Mouse (Mus musculus): ENCODE results near the gene Scel.
A peak's percentile ranks its signal among the peaks of the same experiment; 100 is the strongest.

The Scel gene

DNA sequence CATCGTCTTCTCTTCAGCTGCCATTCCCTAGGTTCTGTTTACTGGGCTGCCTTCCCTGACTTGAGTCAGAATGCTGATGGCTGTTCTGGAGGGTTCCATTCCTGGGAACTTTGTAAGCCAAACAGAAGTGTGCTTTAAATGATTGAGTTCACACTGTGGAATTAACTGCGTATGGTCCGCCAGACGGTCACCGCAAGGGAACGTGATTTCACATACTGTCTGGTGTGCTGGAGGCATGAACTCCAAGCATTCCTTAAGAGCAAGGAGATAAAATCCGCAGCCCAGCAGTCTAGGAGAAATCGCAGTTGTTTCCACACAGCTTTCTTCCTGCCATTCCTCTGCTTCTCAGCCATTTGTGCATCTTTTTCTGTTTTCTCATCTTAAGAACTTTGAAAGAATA is 2.3 kb downstream of the Scel start:
- DNase-seq = no peak

DNA sequence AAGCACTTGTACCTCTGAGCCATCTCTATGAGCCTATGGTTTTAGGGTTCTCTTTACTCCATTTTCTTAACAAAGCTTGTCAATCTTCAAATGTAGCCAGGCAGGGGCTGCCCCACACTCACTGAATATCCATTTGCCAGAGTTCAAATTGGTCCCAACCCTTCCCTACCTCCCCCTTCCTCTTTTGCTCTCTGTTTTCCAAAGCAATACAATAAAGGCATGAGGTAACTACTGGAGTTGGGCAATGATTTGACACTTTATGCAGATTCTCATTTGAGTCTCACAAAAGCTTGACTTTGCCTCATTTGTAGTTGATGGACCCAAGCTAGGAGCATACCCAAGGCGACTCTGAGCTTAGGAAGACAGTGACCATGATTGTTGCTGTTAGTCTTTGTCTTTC is 13.1 kb downstream of the Scel start:
- DNase-seq = no peak

DNA sequence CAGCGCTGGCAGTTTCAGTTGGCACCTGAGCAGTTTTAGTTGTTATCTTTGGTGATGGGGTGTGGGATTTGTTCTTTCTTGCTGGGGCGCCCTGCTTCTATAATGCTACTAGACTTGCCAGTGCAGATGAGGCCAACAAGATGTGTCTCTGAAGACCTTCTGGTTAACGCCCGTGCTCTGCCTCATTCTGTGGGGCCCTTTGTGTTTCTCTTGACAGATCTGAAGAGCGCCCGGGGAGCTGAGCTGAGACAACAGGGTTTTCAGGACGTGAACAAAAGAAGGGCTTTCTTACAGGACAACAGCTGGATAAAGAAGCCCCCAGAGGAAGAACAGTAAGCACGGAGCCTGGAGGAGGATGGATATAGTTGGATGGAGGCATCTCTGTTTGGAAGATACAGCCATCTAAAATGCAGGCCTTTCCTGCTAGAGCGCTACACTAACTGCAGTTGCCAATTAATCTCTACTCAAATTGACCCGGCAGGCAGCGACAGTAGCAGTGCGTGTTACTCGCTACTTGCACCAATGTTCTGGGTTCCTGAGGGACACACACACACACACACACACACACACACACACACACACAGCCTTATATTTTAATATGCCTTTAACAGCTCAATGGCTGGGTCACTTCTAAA is 16.7 kb downstream of the Scel start:
- no peak for DNase-seq

DNA sequence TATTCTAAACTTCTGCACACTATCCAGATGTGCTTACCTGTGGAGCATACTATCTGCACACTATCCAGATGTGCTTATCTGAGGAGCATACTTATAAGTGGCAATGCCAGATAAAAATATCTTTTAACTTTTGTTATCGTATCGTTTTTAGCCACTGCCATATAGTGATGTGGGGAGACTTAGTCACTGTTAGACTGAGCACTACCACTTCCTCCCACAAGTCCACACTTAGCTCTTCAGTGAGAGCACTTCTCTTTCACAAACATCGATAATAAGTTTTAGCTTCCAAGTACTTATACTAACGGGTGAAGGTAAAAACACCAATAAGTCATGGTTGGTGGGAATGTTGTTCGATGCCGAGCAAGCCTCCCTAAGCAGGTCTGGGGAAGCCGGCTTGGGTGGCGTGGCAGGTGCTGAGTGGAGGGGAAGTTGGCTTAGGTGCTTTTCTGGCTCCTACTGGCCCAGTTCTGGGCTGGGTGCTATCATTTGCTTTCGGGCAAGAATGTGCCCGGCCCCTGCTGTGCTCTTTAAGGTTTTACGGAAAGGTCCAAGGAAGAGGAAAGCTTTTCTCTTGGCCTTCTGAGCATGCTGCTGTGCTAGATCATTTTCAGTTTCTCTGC is 18.7 kb downstream of the Scel start:
- no peak for DNase-seq

DNA sequence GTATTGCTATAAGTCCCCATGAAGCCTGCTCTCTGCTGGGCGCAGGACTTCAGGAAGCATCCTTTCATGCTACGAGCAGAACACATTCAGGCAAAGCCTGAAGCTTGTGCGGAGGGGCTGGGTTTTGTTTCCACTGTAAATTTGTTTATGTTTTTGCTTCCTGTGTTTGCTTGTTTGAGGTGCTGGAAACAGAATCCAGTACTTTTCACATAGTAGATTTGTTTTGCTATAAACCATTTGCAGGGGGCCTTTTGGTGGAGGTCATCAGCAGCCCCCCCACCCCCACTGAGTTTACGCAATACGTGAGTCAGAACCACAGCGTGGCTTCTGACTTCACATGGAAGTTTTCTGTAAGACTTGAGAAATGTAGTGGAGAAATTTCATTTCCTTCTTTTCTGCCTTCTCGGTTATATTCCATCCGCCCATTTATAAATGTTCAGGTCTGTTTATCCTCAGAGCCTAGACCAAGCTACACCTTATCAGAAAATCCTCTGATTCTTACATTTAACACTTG is 22.4 kb downstream of the Scel start:
- no peak for DNase-seq

DNA sequence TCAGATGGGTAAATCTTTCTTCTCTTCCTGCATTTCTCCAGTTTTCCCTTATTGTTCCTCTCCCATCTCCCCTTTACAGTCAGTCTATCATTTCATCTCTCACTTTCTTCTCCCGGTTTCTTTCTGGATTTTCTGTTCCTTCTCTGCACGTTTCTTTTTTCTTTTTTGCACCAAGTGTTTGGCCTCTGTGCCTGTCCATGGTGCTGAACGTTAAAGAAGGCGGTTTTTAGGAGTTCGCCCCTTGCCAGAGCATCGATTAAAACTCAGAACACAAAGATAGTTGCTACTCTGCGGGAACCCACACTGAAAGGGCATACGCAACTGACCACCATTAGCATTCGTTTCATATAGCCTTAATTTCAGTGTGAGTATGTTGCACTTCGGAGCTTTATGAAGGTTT is 23.2 kb downstream of the Scel start:
- DNase-seq = no peak

DNA sequence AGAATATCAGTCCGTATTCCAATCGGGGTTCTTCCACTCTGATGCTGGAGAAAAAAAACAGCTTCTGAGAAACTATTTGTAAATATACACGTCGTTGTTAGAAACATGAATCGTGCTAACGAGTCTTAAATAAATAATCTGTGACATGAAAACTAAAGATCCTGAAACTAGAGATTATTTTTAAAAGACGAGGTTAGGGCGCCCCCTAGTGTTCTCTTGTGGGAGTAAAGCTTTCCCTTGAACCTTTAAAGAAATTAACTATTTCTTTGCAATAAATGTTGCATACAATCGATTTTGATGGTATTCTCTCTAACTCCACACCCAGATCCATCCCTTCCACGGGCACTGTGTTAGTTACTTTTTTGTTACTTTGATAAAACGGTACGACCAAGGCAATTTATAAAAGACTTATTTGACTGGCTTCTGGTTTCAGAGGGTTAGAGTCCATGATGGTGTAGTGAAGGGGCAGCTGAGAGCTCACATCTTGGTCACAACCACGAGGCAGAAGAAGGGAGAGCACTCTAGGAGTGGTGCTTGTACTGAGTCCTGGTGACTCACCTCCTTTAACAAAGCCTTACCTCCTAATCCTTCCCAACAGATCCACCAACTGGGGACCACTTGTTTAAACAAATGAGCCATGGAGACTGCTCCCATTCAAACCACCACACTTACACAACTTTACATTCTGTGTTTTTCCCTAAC is 24.4 kb downstream of the Scel start:
- peak in 1 of 2 experiments; percentile 48 for DNase-seq

DNA sequence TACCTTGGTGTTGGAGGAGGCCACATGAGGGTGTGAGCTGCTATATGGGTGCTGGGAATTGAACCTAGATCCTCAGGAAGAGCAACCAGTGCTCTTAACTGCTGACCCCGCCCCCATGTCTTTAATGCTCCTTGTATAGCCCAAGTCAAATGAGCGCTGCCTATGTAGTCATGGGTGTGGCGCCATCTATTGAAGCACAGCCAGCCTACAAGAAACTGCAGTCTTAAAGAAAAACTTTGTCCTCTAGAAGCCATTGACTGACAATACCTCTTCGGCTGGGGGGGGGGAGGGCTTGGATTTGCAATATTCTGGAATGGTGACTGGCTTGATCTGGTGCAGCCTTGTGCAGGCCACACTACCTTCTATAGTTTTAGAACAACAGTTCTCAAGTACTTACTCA is 26.7 kb downstream of the Scel start:
- DNase-seq = no peak

DNA sequence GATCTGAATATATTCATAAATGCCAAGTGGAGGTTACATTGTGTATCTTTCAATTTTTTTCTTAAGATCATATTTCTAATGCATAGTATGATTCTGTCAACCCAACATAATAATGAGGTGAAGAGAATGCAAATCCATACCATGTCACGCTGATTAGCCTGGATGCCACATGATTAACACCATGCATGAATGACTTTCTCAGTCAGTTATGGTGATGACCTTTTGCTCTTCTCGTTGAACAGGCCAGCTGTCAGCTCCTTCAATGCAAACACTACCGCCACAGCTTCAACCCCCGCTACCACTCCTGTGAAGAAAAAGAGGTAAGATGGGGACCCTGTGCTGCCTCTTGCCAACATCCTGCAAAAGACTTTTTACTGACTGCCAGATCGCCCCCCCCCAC is 28.5 kb downstream of the Scel start:
- no peak for DNase-seq

DNA sequence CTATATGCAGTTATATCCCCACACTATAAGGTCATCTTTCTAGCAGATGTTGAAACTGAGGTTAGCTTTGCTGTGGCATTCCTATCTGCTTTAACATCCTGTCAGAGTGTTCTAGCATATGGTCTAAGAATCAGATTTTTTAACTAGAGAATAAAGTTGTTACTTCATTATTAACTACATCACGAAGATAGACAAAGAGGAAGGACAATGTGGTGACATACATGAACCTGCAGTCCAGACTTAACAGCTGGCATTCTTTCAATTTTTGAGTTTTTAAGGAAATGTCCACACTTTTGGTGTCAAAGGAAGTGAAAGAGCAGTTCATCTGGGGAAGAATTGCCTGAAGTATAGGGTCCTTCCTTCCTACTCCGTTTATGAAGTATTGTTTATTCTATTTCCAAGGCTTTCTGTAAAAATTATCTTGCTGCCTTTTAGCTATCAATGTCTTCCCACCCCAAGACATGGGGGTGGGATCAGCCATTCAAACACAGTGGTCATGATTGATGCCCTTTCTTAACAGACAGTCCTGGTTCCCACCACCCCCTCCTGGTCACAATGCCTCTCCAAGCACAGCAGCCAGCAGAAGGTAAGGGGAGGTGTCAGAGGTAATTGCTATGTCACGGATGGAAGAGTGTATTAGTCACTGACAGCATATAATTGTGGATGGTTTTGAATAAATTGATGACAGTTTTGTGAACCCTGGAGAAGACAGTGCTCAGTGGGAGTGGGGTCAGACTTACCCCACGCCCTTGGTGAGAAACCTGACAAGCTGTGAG is 30.4 kb downstream of the Scel start:
- no peak for DNase-seq

DNA sequence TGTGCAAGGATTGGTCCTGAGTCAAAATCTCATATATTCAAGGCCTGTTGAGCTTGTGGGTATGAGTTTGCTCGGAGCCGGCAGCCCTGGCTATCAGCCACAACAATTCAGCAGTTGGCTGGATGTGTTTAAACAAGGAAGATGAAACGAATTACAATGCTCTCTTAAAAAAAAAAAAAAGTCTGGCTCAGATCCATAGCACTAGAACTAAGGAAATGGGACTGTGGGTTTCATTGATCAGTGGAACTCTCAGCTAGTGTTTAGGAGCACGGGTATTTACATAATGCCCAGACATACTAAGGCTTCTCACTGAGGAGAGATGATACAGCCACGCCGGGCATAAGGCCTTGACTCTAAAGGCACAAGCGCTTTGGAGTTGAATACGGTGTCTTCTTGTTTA is 32.6 kb downstream of the Scel start:
- no peak for DNase-seq

DNA sequence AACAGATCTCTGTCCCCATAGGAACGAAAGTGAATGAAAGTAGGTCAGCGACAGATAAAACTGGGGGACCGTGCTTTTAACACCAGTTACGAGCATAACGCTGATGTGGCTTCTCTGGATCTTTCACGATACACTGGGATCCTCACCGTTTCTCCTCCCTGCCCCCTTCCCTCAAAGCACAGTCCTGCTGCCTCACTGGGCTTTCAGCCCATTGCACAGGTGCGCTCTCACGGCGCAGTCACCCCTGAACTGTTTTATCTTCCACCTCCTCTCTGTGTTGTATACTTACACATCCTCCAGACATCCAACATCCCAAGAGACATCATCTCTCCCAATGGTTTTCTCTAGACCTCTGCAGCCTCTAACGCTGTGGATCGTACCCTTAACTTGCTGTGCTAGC is 33.1 kb downstream of the Scel start:
- no peak for DNase-seq

DNA sequence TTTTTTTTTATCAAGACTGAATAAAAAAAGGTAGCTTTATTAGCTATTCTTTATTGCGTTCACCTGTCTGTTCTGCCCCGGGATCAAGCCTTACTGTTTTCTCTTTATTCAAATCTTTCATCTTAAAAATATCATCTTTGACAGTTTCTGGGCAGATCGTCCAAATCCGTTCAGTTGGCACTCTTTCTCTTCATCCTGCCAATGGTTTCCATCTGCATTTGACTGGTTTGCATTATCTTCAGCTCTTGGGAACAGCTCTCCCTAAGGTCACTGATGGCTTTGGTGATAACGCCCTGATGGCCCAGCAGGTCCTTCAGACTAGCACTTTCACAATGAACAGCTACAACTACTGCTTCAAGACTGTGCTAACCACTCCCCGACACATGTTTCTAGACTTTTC is 35.1 kb downstream of the Scel start:
- no peak for DNase-seq

DNA sequence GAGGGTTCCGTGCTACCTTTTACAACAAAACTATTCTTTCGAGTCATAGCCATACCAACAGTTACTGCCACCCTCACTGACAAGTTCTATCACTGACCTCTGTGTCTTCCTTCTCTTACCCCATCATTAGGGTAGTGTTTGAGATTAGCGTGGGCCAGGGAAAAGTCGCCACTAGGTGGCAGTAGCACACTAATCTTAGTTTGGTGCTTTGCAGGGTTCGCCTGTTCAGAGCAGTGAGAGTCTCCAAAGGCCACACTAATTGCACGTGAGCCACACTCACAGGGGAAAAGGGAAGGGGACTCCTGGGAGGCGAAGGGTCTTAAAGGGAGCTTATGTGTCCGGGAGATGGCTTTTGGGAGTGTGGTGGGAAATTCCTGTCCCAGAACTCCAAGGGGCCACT is 37.3 kb downstream of the Scel start:
- peak; percentile 34 to 80 for DNase-seq

DNA sequence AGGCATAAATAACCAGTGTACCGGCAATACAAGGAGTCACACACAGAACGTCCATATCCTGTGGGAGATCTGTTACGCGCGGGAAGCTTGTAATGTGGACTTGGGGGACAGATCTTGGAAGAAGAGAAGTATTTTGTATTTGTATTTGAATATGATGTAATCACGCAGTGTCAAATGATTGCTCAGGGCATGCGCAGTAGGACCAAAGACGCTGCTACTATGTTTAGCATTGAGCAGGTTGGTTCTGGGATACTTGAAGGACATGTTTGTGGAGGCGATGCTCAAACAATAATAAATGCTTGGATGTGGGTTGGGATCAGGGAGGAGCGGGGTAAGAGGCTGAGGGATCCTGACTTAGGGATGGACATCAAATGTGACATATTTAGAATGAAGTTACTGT is 37.8 kb downstream of the Scel start:
- no peak for DNase-seq

DNA sequence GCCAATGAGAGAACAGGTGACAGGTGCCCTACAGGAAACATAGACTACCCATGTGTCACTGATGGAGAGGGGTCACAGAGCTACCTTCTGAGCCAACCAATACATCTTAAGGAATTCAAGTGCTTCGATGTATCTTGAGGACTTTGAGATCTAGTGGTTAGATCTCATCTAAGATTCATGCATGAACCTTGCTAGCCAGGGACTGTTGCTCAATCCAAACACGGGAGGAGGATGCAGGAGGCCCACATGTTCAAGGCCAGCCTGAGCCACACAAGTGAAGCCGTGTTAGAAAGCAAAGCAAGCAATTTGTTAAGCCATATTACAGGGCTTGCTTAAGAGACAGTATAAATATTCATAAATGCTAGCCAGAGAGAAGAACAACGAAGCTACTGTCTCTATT is 38.8 kb downstream of the Scel start:
- no peak for DNase-seq

DNA sequence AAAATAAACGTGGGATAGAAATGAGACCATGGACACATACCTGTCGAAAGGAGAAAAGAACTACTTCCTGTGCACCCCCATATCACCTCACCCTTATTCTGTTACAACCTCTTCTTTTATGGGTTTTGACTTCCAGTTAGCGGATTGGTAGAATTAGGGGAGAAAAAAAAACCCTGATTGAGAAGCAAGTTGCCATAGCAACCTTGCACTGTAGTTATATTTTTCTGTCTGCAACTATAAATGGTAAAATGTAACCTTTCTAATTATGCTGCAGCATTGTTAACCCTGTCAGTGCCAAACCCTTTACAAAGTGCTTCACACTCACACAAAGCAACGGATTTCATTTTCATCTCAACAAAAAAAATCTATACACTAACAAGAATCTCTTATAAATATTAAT is 39.2 kb downstream of the Scel start:
- DNase-seq = no peak

DNA sequence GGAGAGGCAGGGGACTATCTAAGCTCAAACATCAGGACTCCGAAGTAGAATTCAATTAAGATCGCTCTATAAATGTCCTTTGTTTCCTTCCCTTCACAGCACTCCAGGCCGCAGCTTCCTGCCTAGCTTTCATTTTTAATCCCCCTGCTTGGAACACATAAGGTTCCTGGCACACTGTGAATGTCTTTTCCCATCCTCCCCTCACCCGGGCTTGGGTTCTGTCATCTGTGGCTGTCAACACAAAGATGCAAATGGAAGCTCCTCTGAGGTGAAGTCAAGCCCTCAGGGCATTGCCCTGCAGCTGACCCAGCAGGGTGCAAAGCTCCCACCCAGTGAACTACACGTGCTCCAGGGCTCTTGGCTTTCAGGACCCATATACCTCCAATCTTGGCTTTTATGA is 43.5 kb downstream of the Scel start:
- no peak for DNase-seq

DNA sequence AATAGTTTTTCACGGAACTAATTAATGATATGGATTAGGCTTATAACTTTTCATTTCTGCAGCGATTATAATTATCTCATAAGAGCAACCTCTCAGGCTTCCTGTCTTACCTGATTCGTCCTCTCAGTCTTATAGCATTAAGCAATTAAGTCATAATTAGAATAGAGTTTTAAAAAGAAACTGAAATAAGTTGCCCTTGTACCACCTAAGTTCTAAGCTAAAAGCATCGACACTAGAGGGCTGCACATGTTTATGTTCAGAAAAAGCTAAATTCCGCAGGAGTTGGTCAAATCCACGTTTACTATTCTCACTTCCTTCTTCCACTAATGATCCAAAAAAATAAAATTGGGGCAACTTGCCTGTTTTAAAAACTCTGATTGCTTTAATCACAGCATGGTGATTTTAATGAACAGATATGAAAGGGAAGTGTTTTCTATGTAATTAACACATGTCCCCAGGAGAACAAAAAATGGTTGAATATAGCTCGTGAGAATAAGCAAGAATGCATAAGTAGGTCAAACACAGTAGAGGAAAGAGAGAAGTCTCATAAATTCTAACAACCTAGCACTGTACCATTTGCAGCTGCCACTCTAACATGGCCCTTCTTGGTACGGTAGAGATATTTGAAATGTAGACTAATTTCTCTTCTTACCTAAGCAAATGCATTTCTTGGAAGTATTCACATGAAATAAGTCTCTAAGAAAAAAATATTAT is 48.4 kb downstream of the Scel start:
- DNase-seq = no peak

DNA sequence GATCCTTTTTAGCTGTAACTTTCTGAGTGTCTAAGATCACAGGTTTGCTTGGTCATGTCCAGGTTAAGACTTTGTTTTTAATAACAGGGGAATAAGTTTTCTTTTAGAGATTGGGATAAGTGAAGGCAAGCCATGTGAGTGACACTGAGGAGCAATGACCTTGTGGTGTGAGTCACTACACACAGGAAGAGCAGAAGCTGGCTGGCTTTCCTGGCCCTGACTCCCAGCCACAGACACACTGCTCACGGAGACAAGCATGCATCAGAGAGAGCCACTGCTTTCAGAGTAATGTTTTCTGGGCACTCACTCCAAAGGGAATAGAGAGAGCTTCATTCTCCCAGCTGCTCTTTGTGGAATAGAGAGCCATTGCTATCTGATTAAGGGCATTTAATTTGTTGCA is 54.8 kb downstream of the Scel start:
- no peak for DNase-seq

DNA sequence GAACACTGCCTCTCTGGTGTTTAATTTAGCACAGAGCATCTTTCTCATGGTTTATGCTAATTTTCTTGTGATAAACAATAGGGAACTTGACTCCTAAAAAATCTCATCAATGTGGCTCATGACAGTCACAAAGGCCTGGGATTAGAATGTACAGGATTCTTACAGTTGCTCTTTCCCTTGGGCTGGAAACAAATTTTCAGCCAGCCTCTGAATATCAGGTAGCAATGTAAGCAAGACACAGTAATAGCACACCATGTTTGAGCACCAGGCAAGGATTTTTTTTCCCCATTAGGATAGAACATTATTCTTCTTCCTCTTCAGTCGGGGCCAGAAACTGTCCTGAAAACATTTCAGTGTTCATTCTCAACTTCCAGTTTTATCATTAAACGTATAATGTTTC is 55.3 kb downstream of the Scel start:
- no peak for DNase-seq

DNA sequence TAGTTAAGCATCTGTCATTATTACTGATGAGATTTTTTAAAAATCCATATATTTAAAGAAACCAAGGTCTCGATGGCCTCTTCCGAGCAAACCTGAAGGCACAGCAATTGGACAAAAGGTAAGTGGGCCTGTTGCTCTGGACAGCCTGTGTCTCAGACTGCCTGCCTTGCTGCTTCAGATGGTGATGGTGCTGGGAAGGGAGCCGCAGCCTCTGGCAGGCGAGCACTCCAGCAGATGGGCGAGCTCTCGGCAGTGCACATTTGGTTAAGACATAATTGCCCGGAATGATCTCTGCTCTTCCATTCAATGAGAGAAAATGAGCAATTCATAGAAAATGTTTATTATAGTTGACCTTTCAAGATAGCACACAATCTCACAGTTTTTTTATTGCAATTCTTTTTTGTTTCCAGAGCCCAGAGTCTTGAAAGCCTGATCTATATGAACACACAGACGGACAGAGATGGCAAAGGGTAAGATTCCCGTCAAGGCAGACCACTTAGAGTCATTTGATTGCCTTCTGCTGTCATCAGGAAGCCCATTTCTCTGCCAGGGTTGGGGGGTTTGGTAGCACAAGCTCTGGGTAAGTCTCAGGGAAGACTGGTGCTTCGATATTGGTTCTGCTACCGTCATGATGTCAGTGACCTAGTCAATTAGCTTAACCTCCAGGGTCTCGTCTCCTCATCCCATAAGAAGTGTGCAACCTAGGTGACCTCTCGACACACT is 58.6 kb downstream of the Scel start:
- DNase-seq = no peak

Data from kidney, adult 8-10 months (tissue).